Mouse (Mus musculus): ENCODE measurements around the gene 9030612E09Rik.

DNA sequence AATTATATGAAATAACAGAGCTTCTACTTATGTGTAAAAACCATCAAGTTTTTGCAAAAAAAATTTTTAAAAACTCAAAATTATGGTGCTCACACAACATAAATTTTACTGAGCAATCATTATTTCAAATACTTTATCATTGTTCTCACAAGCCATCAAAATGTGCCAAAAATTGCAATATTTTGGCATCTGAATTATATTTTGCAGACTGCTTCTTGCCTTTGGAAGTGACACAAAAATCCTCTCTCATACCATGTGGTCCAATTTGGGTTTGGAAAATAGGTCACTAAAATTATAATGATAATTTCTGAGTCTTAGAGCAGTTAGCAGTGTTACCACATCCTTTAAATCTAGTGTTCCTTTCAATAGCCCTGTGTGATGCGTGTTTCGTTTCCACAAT lies 10.1 kb upstream of the 9030612E09Rik start:
- TF ChIP-seq CTCF (IDR thresholded peaks at IDR 0.05; ENCODE audit: low read depth, low read length) (no peak), GATA1 (IDR thresholded peaks at IDR 0.05; ENCODE audit: borderline replicate concordance, low read length) (no peak), TAL1 (conservative IDR thresholded peaks at IDR 0.05; ENCODE audit: low read depth, low read length) (no peak)

Data from G1E (cell line).